Mouse (Mus musculus) heart, adult 18-20 months (tissue): ENCODE data around the gene Sat1. TPM values are rescaled to one million over a fixed set of nuclear protein-coding genes. Genes with fewer than 3 reads are reported as not detected.

Source experiments
- DNase-seq, 2 experiments: peaks; one replicate each; pipeline ENCODE4 v3.0.0; 2021 to 2022; ENCODE audit warnings: mixed read lengths in 1 of 2
- total RNA-seq, 2 experiments: library from RNA; stranded (reverse); gene quantifications; 2 replicates each; pipeline ENCODE4 v1.2.3; 2021

Gene Sat1
- total RNA-seq, 2 experiments from 2014 or later = 29.0 to 37.8 TPM

DNA sequence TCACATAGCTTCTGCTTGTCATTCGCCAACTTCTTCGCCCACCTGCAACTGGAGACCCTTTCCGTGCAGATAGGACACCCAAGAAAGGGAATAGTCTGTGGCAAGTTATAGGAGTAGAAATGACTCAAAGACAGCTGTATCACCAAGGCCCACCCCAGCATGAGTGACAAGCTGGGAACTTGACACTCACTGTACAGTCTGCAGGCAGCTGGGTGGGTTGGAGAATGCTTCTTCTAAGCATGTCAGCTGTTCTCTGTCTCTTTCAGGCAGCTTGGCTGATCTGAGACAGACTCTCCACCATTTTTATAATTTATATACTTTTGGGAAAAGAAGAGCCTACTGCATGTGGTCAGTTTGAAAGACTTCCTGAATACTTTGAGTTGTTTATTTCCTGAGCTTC lies 48.6 kb downstream of the Sat1 start:
- DNase-seq = no peak

DNA sequence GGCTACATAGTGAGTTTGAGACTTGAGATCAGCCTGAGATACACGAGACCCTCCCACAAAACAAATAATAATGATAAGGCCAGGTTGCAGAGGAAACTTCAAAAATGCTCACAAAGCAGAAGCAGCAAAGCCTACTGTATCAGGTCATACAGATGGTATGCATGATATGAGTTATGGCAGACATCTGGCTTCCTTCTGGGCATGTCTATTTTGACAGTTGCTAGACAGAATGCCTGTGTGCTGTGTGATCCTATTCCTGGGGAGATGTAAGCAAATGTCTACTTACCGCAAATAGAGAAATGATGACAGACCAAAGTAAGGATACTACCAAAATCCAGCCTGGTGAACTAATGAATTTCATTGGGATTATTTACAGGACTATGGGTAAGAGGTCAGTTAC lies 49.9 kb downstream of the Sat1 start:
- DNase-seq = no peak

DNA sequence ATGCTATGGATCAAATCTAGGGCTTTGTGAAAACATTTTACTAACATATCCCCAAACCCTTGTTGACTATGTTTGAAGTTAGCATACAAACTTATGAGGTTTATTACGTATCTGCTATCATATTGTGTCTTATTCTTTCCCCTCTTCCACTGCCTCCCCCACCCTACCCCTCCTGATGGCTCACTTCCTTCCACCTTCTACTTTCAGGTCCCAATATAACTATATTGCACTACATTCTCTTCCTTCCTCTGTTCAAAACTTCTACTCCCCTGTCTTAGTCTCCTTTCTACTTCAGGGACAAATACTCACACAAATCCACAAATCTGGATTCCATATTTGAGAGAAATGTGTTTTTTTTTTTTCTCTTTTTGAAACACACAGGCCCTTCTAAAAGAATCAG lies 52.7 kb downstream of the Sat1 start:
- DNase-seq = no peak

Other genes with a start within 250 kb of the Sat1 start
- gene Magea8, start 220.6 kb downstream of the Sat1 start, total RNA-seq = not detected
- not detected for gene Magea5, start 153.3 kb downstream of the Sat1 start, total RNA-seq
- not detected for gene Magea1, start 126.7 kb downstream of the Sat1 start, total RNA-seq
- gene Magea2, start 122.8 kb downstream of the Sat1 start, total RNA-seq = not detected
- not detected for gene Cldn34b2, start 88.0 kb downstream of the Sat1 start, total RNA-seq
- 10 to 100 TPM; 23.1 to 28.1 TPM for gene Acot9, start 46.0 kb upstream of the Sat1 start, total RNA-seq
- 10 to 100 TPM; 26.4 to 26.6 TPM for gene Prdx4, start 124.3 kb upstream of the Sat1 start, total RNA-seq